Mouse (Mus musculus) small intestine, adult 2 months (tissue): ENCODE data around the gene Cenpk.

Source experiments
- CTCF ChIP-seq: fragments of 200-500 bp; IDR thresholded peaks from 2 replicates; pipeline ENCODE4 v1.5.1; 2012; ENCODE audit warnings: low read depth, mild to moderate bottlenecking, control low read depth, inconsistent platforms, low read length, moderate library complexity, mixed read lengths; ENCODE audit not compliant: insufficient replicate concordance, insufficient read length; ENCODE audit errors: extremely low read depth
- POLR2A ChIP-seq: fragments of 200-500 bp; IDR thresholded peaks from 2 replicates; pipeline ENCODE4 v1.6.1; 2012; ENCODE audit warnings: low read depth, mild to moderate bottlenecking, control low read depth, inconsistent platforms, low read length, moderate library complexity

DNA sequence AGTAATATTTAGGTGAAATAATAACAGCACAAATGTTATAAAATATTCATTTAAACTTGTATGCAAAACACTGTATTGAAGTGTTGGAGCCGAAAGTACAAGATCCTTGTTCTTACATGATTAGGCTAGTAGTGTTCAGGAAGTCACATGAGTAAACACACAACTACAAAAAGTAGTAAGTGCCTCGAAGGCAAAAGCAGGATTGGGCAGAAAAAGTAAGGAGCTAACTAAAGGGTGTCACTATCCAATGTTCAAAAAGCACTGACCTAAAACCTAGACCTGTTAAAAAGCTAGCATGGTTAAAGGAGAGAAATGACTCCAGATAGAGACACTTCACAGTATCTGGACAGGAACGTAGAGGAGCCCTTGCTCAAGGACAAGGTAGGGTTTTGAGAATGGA lies 933 bp upstream of the Cenpk start:
- TF ChIP-seq CTCF (no peak), POLR2A (no peak)
